31 mouse cellular contexts compared by ENCODE assay signal in genomic region chr1:165440788-165441187, GRCm38 (mm10). TPM values are rescaled to one million over a fixed set of nuclear protein-coding genes. Genes with fewer than 3 reads are reported as not detected.
DNase-seq lines count a peak whose midpoint lies in the region; ATAC-seq and TF ChIP-seq lines count a peak whose summit lies in the region.
"Had no signal": no experiment of that assay in that cellular context is flagged by ENCODE, and none has a peak within 500 bp of the region (broad histone marks: within the 10 kb centered on the region; RNA-seq: fewer than 3 reads in every experiment).

No protein-coding gene starts in this region.

- no peak for DNase-seq in gastrocnemius, adult 2 months
- DNase-seq in gastrocnemius, postnatal 36 days = no peak
- DNase-seq in kidney, postnatal 10 days = no peak
- DNase-seq in midbrain, embryonic 10.5 days (ENCODE audit: low spot score) = no peak
- DNase-seq in embryo, embryonic 9.5 days (ENCODE audit: extremely low spot score) = no peak
- DNase-seq: adrenal gland, postnatal 14 days; cerebellum, adult 11-12 months; cerebellum, adult 9-11 months; gastrocnemius, postnatal 14 days; heart, adult 11 months; heart, postnatal 4 days; kidney, adult 11 months; thymus, postnatal 4 days had no signal

- H3K4me3 ChIP-seq in gastrocnemius, adult 2 months = no peak overlapping the region
- H3K4me3 ChIP-seq in kidney, embryonic 15.5 days (replicated peaks) = no peak overlapping the region
- no peak overlapping the region for H3K4me3 ChIP-seq in midbrain, embryonic 13.5 days (replicated peaks)
- H3K4me3 ChIP-seq in midbrain, embryonic 10.5 days = no peak overlapping the region
- no peak overlapping the region for H3K4me3 ChIP-seq in liver, embryonic 15.5 days (replicated peaks)
- H3K4me3 ChIP-seq: heart, embryonic 10.5 days; limb, embryonic 10.5 days; limb, embryonic 15.5 days; lung, embryonic 15.5 days; myocyte; neural tube, embryonic 13.5 days had no signal

- H3K4me1 ChIP-seq in kidney, embryonic 15.5 days = peaks cover 9% of the 10 kb centered on the region
- no peaks in the 10 kb centered on the region for H3K4me1 ChIP-seq in midbrain, embryonic 13.5 days (replicated peaks)
- H3K4me1 ChIP-seq in midbrain, embryonic 10.5 days = 0 out of 2 replicates have a peak, but pooled peaks cover 5% of the 10 kb centered on the region
- peaks cover 18% of the 10 kb centered on the region for H3K4me1 ChIP-seq in liver, embryonic 15.5 days (replicated peaks)
- H3K4me1 ChIP-seq: lung, embryonic 15.5 days; neural tube, embryonic 13.5 days had no signal

- ATAC-seq in kidney, embryonic 15.5 days (replicated peaks; ENCODE audit: low FRiP score) = 0 out of 2 replicates have a peak, but pooled peaks have one; percentile 29
- ATAC-seq in midbrain, embryonic 13.5 days = peak; percentile 20; the same call in 1 of the 2 replicates
- peak; percentile 12; the same call in 1 of the 2 replicates for ATAC-seq in liver, embryonic 15.5 days (ENCODE audit: insufficient read depth)
- ATAC-seq: CD4-positive, CD25-positive, alpha-beta regulatory T cell, adult 4 months; inflammation-experienced regulatory T-cells, adult 6 months had no signal

- H3K27me3 ChIP-seq in kidney, embryonic 15.5 days = no peaks in the 10 kb centered on the region
- H3K27me3 ChIP-seq in midbrain, embryonic 13.5 days = no peaks in the 10 kb centered on the region
- no peaks in the 10 kb centered on the region for H3K27me3 ChIP-seq in midbrain, embryonic 10.5 days (ENCODE audit: low read depth, poor library complexity, severe bottlenecking)
- no peaks in the 10 kb centered on the region for H3K27me3 ChIP-seq in liver, embryonic 15.5 days
- H3K27me3 ChIP-seq: limb, embryonic 15.5 days; lung, embryonic 15.5 days; neural tube, embryonic 13.5 days had no signal

- no peaks in the 10 kb centered on the region for H3K9me3 ChIP-seq in kidney, embryonic 15.5 days (replicated peaks)
- H3K9me3 ChIP-seq in midbrain, embryonic 13.5 days = 0 out of 2 replicates have a peak, but pooled peaks cover 4% of the 10 kb centered on the region
- H3K9me3 ChIP-seq in midbrain, embryonic 10.5 days (replicated peaks) = no peaks in the 10 kb centered on the region
- H3K9me3 ChIP-seq in liver, embryonic 15.5 days (replicated peaks) = no peaks in the 10 kb centered on the region
- H3K9me3 ChIP-seq: heart, embryonic 10.5 days; limb, embryonic 10.5 days; limb, embryonic 15.5 days; lung, embryonic 15.5 days had no signal

- no peaks in the 10 kb centered on the region for H3K36me3 ChIP-seq in kidney, embryonic 15.5 days
- 0 out of 2 replicates have a peak, but pooled peaks cover under 1% of the 10 kb centered on the region for H3K36me3 ChIP-seq in midbrain, embryonic 13.5 days
- H3K36me3 ChIP-seq in midbrain, embryonic 10.5 days = no peaks in the 10 kb centered on the region
- H3K36me3 ChIP-seq in liver, embryonic 15.5 days (replicated peaks) = no peaks in the 10 kb centered on the region
- H3K36me3 ChIP-seq: heart, embryonic 10.5 days; limb, embryonic 10.5 days; limb, embryonic 15.5 days; lung, embryonic 15.5 days; neural tube, embryonic 13.5 days had no signal

- intact Hi-C loops in gastrocnemius, adult 2 months (cut with DNase I) = no loop called here
- intact Hi-C loops in gastrocnemius, postnatal 36 days (cut with DNase I) = no loop called here

- H3K27ac ChIP-seq in gastrocnemius, adult 2 months = peak overlapping the region; percentile 13; the same call in 1 of the 2 replicates
- H3K27ac ChIP-seq in kidney, embryonic 15.5 days = no peak overlapping the region
- H3K27ac ChIP-seq in midbrain, embryonic 13.5 days = no peak overlapping the region
- no peak overlapping the region for H3K27ac ChIP-seq in midbrain, embryonic 10.5 days (replicated peaks)
- H3K27ac ChIP-seq in liver, embryonic 15.5 days (replicated peaks) = no peak overlapping the region
- H3K27ac ChIP-seq: heart, embryonic 10.5 days; limb, embryonic 10.5 days; limb, embryonic 15.5 days; lung, embryonic 15.5 days; neural tube, embryonic 13.5 days had no signal

- no peak overlapping the region for H3K4me2 ChIP-seq in kidney, embryonic 15.5 days
- no peak overlapping the region for H3K4me2 ChIP-seq in midbrain, embryonic 13.5 days (replicated peaks)
- no peak overlapping the region for H3K4me2 ChIP-seq in liver, embryonic 15.5 days
- H3K4me2 ChIP-seq: limb, embryonic 15.5 days; lung, embryonic 15.5 days; midbrain, embryonic 11.5 days; neural tube, embryonic 13.5 days had no signal

- TF ChIP-seq CTCF in gastrocnemius, adult 2 months (IDR thresholded peaks at IDR 0.05) = no peak

- no peak overlapping the region for H3K9ac ChIP-seq in kidney, embryonic 15.5 days
- no peak overlapping the region for H3K9ac ChIP-seq in midbrain, embryonic 13.5 days (replicated peaks)
- no peak overlapping the region for H3K9ac ChIP-seq in liver, embryonic 15.5 days
- H3K9ac ChIP-seq: limb, embryonic 15.5 days; lung, embryonic 15.5 days; neural tube, embryonic 13.5 days had no signal

- WGBS in kidney, embryonic 15.5 days = 77% methylated on average over 3 of the region's 3 CpGs
- 76% methylated on average over 3 of the region's 3 CpGs for WGBS in midbrain, embryonic 13.5 days
- WGBS in midbrain, embryonic 10.5 days = 71% methylated on average over 3 of the region's 3 CpGs
- 59% methylated on average over 3 of the region's 3 CpGs for WGBS in liver, embryonic 15.5 days (ENCODE audit: insufficient replicate concordance)

RNA-seq across cellular contexts. Expression of gene Dcaf6, which starts 19.5 kb away (rescaled TPM):
- total RNA-seq in gastrocnemius, adult 2 months (2021) = 100 to 1,000 TPM; 276 to 287 TPM
- total RNA-seq in gastrocnemius, postnatal 36 days (2021) = 100 to 1,000 TPM; 254 to 275 TPM
- polyA plus RNA-seq in kidney, embryonic 15.5 days (2015; fragmentation: Nextera tagmentation; extraction: Ambion mirVana) = 15.6 and 18.1 TPM in 2 replicates
- 11.6 and 13.6 TPM in 2 replicates for polyA plus RNA-seq in midbrain, embryonic 13.5 days (2015; fragmentation: Nextera tagmentation; extraction: Ambion mirVana)
- polyA plus RNA-seq in midbrain, embryonic 10.5 days (2016; fragmentation: Nextera tagmentation; extraction: Ambion mirVana) = 6.3 and 6.7 TPM in 2 replicates
- polyA plus RNA-seq in liver, embryonic 15.5 days (2015; fragmentation: Nextera tagmentation; extraction: Ambion mirVana) = 15.5 and 17.7 TPM in 2 replicates

RNA-seq across cellular contexts. Expression of gene Mpc2, which starts 19.6 kb away (rescaled TPM):
- total RNA-seq in gastrocnemius, adult 2 months (2021) = 100 to 1,000 TPM; 302 to 421 TPM
- total RNA-seq in gastrocnemius, postnatal 36 days (2021) = 100 to 1,000 TPM; 319 to 325 TPM
- polyA plus RNA-seq in kidney, embryonic 15.5 days (2015; fragmentation: Nextera tagmentation; extraction: Ambion mirVana) = 258 and 309 TPM in 2 replicates
- polyA plus RNA-seq in midbrain, embryonic 13.5 days (2015; fragmentation: Nextera tagmentation; extraction: Ambion mirVana) = 162 and 170 TPM in 2 replicates
- 96.4 and 97.5 TPM in 2 replicates for polyA plus RNA-seq in midbrain, embryonic 10.5 days (2016; fragmentation: Nextera tagmentation; extraction: Ambion mirVana)
- polyA plus RNA-seq in liver, embryonic 15.5 days (2015; fragmentation: Nextera tagmentation; extraction: Ambion mirVana) = 245 and 270 TPM in 2 replicates

RNA-seq across cellular contexts. Expression of gene Adcy10, which starts 44.2 kb away (rescaled TPM):
- total RNA-seq in gastrocnemius, adult 2 months (2021) = not detected
- not detected for total RNA-seq in gastrocnemius, postnatal 36 days (2021)
- polyA plus RNA-seq in kidney, embryonic 15.5 days (2015; fragmentation: Nextera tagmentation; extraction: Ambion mirVana) = 0.23 and 0.31 TPM in 2 replicates
- 0.11 and 0.15 TPM in 2 replicates for polyA plus RNA-seq in midbrain, embryonic 13.5 days (2015; fragmentation: Nextera tagmentation; extraction: Ambion mirVana)
- polyA plus RNA-seq in midbrain, embryonic 10.5 days (2016; fragmentation: Nextera tagmentation; extraction: Ambion mirVana) = 0.05 and 0.20 TPM in 2 replicates
- 0.08 and 0.10 TPM in 2 replicates for polyA plus RNA-seq in liver, embryonic 15.5 days (2015; fragmentation: Nextera tagmentation; extraction: Ambion mirVana)
- total RNA-seq: common myeloid progenitor, adult 5-6 weeks; gastrocnemius, postnatal 14 days; midbrain, postnatal 0 days had no signal
- polyA plus RNA-seq: embryonic facial prominence, embryonic 11.5 days; heart, embryonic 10.5 days; heart, postnatal 0 days; inflammation-experienced regulatory T-cells, adult 6 months; large intestine, adult 2 months; lung, embryonic 15.5 days; myocyte; thymus, postnatal 0 days had no signal
